Mouse (Mus musculus): ENCODE results near the gene Ift27.

DNA sequence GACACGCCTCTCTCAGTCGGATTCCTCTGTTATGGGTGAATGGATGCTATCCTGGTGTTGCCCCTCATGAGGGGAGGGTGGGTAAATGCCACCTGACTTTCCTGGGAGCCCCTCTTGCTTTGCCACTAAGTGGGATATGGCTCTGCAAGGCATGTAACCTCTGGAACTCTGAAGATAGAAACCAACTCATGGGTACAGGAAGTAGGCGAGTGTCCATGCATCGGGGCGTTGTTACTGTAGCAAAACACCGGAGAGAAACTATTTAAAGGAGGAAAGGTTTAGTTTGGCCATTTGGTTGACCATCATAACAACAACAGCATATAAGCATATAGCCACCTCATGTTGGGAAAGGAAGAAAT, 959 bp upstream of the Ift27 start:
- TF ChIP-seq EP300 (IDR thresholded peaks at IDR 0.05; ENCODE audit: low read depth) (no peak), CTCF (IDR thresholded peaks at IDR 0.05; ENCODE audit: low read depth) (0 out of 2 replicates have a peak, but pooled peaks have one; percentile 9)
